Mouse (Mus musculus) kidney, embryonic 16.5 days (tissue): ENCODE data around the gene Blvra. TPM values are rescaled to one million over a fixed set of nuclear protein-coding genes. Genes with fewer than 3 reads are reported as not detected.

Experiments
- ATAC-seq: fragments of 200-750 bp; cut with Nextera tagmentation; 2 replicates; pipeline ENCODE4 v1.8.0; 2017; ENCODE audit warnings: moderate TSS enrichment; ENCODE audit not compliant: low FRiP score, low TSS enrichment
- H3K27ac ChIP-seq: fragments of 300-500 bp; sonication (generic); 2 replicates; pipeline ENCODE4 v1.5.1; 2014; ENCODE audit warnings: low read length
- H3K27me3 ChIP-seq: fragments of 300-500 bp; sonication (generic); 2 replicates; pipeline ENCODE4 v1.6.1; 2014; ENCODE audit warnings: low read length, control low read depth, mixed read lengths; ENCODE audit not compliant: insufficient read depth
- H3K36me3 ChIP-seq: fragments of 300-500 bp; sonication (generic); 2 replicates; pipeline ENCODE4 v1.6.1; 2014; ENCODE audit warnings: low read length, control low read depth, mixed read lengths; ENCODE audit not compliant: insufficient read depth
- H3K4me1 ChIP-seq: fragments of 300-500 bp; sonication (generic); 2 replicates; pipeline ENCODE4 v1.6.1; 2014; ENCODE audit warnings: low read length, control low read depth, mixed read lengths; ENCODE audit not compliant: insufficient read depth
- H3K4me2 ChIP-seq: fragments of 300-500 bp; sonication (generic); replicated peaks from 2 replicates; pipeline ENCODE4 v1.6.1; 2014; ENCODE audit warnings: low read depth, low read length
- H3K4me3 ChIP-seq: fragments of 300-500 bp; sonication (generic); 2 replicates; pipeline ENCODE4 v1.5.1; 2014; ENCODE audit warnings: mild to moderate bottlenecking, low read length
- H3K9ac ChIP-seq: fragments of 300-500 bp; sonication (generic); replicated peaks from 2 replicates; pipeline ENCODE4 v1.6.1; 2014; ENCODE audit warnings: low read length
- H3K9me3 ChIP-seq: fragments of 300-500 bp; sonication (generic); 2 replicates; pipeline ENCODE4 v1.6.1; 2016; ENCODE audit warnings: low read length, control low read depth
- WGBS: fragments of 180-500 bp; shearing (Covaris S2); extraction: QIAGEN DNeasy Blood & Tissue Kit; methylation state at CpG from one replicate; pipeline ENCODE4 v1.1.7; 2014; 5-methylcytosine and 5-hydroxymethylcytosine counted together
- microRNA-seq: library from miRNA; unstranded; fragments of <30 nt; microRNA quantifications from one replicate; pipeline ENCODE4, GENCODE M21; 2016
- polyA plus RNA-seq: library from polyadenylated mRNA; unstranded; fragments of >200 nt; fragmentation: Nextera tagmentation; extraction: Ambion mirVana; gene quantifications from 2 replicates; pipeline ENCODE4 v1.2.1, GENCODE M21; 2015

The Blvra gene
- polyA plus RNA-seq, 1 experiment from 2014 or later: 51.5 TPM

DNA sequence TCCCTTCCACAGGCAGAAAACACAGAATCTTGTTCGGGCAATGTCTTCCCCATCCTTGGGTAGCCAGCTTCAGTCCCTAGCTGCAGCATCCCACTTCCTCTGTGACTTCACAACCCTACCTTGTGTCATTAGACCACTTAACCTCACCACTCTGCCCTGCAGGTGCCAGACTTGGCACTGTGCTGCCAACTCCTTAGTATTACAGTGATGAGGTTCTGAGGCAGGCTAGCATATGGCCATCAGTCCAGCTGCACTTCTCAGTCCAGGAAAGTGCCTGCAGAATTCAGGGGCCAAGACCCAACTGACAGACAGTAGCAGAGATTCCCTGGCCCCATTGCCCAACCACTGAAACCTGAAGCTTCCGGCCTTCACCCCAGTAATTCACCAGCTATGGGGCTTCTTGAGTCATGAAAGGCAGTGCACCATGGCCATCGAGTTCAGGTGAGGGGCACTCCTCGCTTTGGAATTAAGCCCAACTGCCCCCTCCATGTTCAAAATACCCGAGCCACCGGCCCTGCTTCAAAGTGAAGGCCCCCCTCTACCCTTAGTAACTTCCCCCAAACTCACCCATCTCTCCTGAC, 72.2 kb downstream of the Blvra start:
- no peak overlapping the region; the same call in 1 of the 2 replicates for H3K27ac ChIP-seq
- peak overlapping the region; percentile 74 for H3K9ac ChIP-seq
- H3K4me3 ChIP-seq: peak overlapping the region; percentile 67
- no peaks in the 10 kb centered on the region for H3K27me3 ChIP-seq
- H3K9me3 ChIP-seq: no peaks in the 10 kb centered on the region
- H3K4me2 ChIP-seq: peak overlapping the region; percentile 73
- ATAC-seq: peak; percentile 29
- peaks cover 20% of the 10 kb centered on the region for H3K36me3 ChIP-seq
- H3K4me1 ChIP-seq: peaks cover 13% of the 10 kb centered on the region
- WGBS: 13% methylated on average over 6 of the region's 6 CpGs

DNA sequence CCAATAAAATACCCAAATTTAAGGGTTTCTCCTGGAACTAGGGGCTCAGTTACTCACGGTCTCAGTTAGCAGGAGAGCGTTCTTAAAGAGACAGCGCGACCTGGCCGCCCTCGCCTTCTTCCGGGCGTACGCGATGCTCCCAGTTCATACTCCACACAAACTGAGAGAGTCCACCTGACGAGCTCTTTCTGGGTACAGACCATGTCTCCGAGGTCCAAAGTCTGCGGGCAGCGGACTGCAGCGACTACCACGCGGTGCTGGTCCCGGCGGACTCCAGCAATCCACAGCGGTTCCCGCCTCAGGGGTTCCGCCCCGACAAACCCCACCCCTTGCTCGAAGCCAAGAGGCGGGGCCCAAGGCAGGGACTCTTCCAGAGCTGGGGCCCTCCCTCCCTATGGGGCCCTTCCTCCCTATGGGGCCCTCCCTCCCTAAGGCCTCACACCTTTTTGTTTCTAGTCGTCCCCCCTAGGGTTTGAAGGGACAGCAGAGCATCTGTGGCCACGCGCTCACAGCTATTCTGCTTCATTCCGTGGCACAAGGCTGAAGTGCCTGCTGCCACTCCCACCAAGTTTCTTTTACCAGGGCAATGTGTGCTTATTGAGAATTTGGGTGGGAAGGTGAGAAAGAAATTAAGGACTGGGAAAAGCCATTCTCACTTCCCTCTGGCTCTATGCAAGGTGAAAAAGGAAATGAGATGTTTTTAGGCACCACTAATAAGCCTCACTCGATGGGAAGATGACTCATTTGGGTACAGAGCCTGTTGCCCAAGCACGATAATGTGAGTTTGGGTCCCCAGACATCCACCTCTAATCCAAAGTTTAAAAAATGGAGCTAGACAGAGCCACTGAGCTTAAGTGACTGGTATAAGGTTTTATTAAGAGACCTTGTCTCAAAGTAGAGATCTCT, 72.9 kb downstream of the Blvra start, which contains the start of gene Itpripl1:
Gene Itpripl1, minus strand, starts transcription at position 285 of the 906 bp plus-strand sequence.
- peaks cover 20% of the 10 kb centered on the region for H3K36me3 ChIP-seq
- peak within 1 kb of the TSS; percentile 74 for H3K9ac ChIP-seq
- H3K27me3 ChIP-seq: no peaks in the 10 kb centered on the region
- H3K4me1 ChIP-seq: peaks cover 13% of the 10 kb centered on the region
- no peaks in the 10 kb centered on the region for H3K9me3 ChIP-seq
- H3K27ac ChIP-seq: no peak within 1 kb of the TSS; the same call in 1 of the 2 replicates
- 2% methylated on average over 31 of the region's 31 CpGs for WGBS
- H3K4me3 ChIP-seq: peak within 1 kb of the TSS; percentile 67
- peak within 1 kb of the TSS; percentile 73 for H3K4me2 ChIP-seq
- ATAC-seq: peak; percentile 97

DNA sequence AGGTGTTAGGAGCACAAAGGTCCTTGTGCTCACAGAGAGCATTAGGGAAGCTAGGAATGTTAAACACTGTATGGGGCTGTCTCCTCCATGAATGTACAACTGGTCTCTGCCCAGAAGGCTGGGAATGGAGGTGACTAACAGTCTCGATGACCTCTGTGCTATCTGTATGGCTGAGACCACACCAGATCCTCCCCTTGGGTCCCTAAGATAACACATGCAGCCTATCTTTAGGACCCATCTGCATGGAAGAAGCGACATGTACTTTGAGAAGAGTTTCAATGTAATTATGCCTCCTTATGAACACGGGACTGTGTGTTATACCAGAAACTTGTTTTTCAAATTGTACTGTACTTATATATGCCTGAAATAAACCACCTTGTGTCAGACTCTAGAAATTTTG, 75.2 kb downstream of the Blvra start:
- Histone ChIP-seq H3K27ac (no peak overlapping the region), H3K4me3 (no peak overlapping the region), H3K27me3 (no peaks in the 10 kb centered on the region), H3K4me2 (no peak overlapping the region), H3K9me3 (no peaks in the 10 kb centered on the region), H3K36me3 (peaks cover 9% of the 10 kb centered on the region), H3K9ac (no peak overlapping the region), H3K4me1 (peaks cover 13% of the 10 kb centered on the region)
- 86% methylated on average over 3 of the region's 3 CpGs for WGBS
- ATAC-seq: no peak

Small RNAs within 50 kb of the gene (microRNA-seq; reads per million reads assigned to microRNA genes)
- gene Gm24081: not detected

Other genes starting within 250 kb of the Blvra start
- 44.6 and 50.1 TPM in 2 replicates for gene Trpm7, start 194.4 kb upstream of the Blvra start, polyA plus RNA-seq
- gene Sppl2a, start 137.4 kb upstream of the Blvra start, polyA plus RNA-seq: 41.3 and 43.3 TPM in 2 replicates
- gene Ap4e1, start 61.9 kb upstream of the Blvra start, polyA plus RNA-seq: 10.0 and 11.6 TPM in 2 replicates
- 91.5 and 96.6 TPM in 2 replicates for gene Ncaph, start 63.3 kb downstream of the Blvra start, polyA plus RNA-seq
- gene Itpripl1, start 72.8 kb downstream of the Blvra start, polyA plus RNA-seq: 24.0 and 27.1 TPM in 2 replicates
- gene 1810024B03Rik, start 137.6 kb downstream of the Blvra start, polyA plus RNA-seq: 1.6 and 2.1 TPM in 2 replicates
- gene Snrnp200, start 137.7 kb downstream of the Blvra start, polyA plus RNA-seq: 67.2 and 70.5 TPM in 2 replicates
- 74.2 and 81.7 TPM in 2 replicates for gene Ciao1, start 177.2 kb downstream of the Blvra start, polyA plus RNA-seq
- gene Tmem127, start 177.2 kb downstream of the Blvra start, polyA plus RNA-seq: 29.0 and 29.5 TPM in 2 replicates
- gene Stard7, start 199.6 kb downstream of the Blvra start, polyA plus RNA-seq: 76.1 and 84.9 TPM in 2 replicates